Comparison of ENCODE assay signal across 16 mouse cellular contexts in genomic region chr14:77256943-77257342, GRCm38 (mm10).
DNase-seq lines count a peak whose midpoint lies in the region; ATAC-seq and TF ChIP-seq lines count a peak whose summit lies in the region.
"Had no signal": no experiment of that assay in that cellular context is flagged by ENCODE, and none has a peak within 500 bp of the region (broad histone marks: within the 10 kb centered on the region; RNA-seq: fewer than 3 reads in every experiment).

No protein-coding gene starts in this region.

- H3K4me1 ChIP-seq in hindbrain, embryonic 14.5 days (replicated peaks; ENCODE audit: control insufficient read depth, insufficient read depth, low read length), result peaks cover 9% of the 10 kb centered on the region
- no peaks in the 10 kb centered on the region for H3K4me1 ChIP-seq in hindbrain, embryonic 11.5 days (replicated peaks; ENCODE audit: control insufficient read depth, insufficient read depth, low read length)
- H3K4me1 ChIP-seq in cerebellum, adult 2 months (ENCODE audit: control insufficient read depth, insufficient read depth, low read length), result peaks cover 35% of the 10 kb centered on the region
- 0 out of 2 replicates have a peak, but pooled peaks cover 7% of the 10 kb centered on the region for H3K4me1 ChIP-seq in hindbrain, postnatal 0 days (ENCODE audit: insufficient read depth, low read length)

- H3K36me3 ChIP-seq in hindbrain, embryonic 14.5 days (replicated peaks; ENCODE audit: control insufficient read depth, insufficient read depth), result no peaks in the 10 kb centered on the region
- no peaks in the 10 kb centered on the region for H3K36me3 ChIP-seq in hindbrain, embryonic 11.5 days (ENCODE audit: control insufficient read depth, insufficient read depth, low read length)
- H3K36me3 ChIP-seq in hindbrain, postnatal 0 days (ENCODE audit: insufficient read depth, low read length), result no peaks in the 10 kb centered on the region
- H3K36me3 ChIP-seq: intestine, embryonic 15.5 days had no signal

- no peak overlapping the region for H3K4me3 ChIP-seq in hindbrain, embryonic 14.5 days (replicated peaks; ENCODE audit: low read length)
- no peak overlapping the region for H3K4me3 ChIP-seq in hindbrain, embryonic 11.5 days (ENCODE audit: low read depth, low read length)
- no peak overlapping the region for H3K4me3 ChIP-seq in cerebellum, adult 2 months (replicated peaks; ENCODE audit: insufficient read depth, low read depth, low read length)
- H3K4me3 ChIP-seq in hindbrain, postnatal 0 days (ENCODE audit: low read length), result no peak overlapping the region
- H3K4me3 ChIP-seq: heart, adult 2 months; intestine, embryonic 15.5 days had no signal

- H3K27me3 ChIP-seq in hindbrain, embryonic 14.5 days (ENCODE audit: control insufficient read depth, insufficient read depth, low read length), result no peaks in the 10 kb centered on the region
- no peaks in the 10 kb centered on the region for H3K27me3 ChIP-seq in hindbrain, embryonic 11.5 days (ENCODE audit: control insufficient read depth, insufficient read depth, low read length)
- H3K27me3 ChIP-seq in cerebellum, adult 2 months (ENCODE audit: control insufficient read depth, insufficient read depth, low read length), result no peaks in the 10 kb centered on the region
- no peaks in the 10 kb centered on the region for H3K27me3 ChIP-seq in hindbrain, postnatal 0 days (ENCODE audit: insufficient read depth, low read length)
- H3K27me3 ChIP-seq: intestine, embryonic 15.5 days had no signal

- no peak for TF ChIP-seq POLR2A in brain, embryonic 14.5 days (IDR thresholded peaks at IDR 0.05; ENCODE audit: borderline replicate concordance, extremely low read depth, insufficient read depth, insufficient read length, poor library complexity, severe bottlenecking)
- TF ChIP-seq POLR2A in cerebellum, adult 2 months (IDR thresholded peaks at IDR 0.05; ENCODE audit: borderline replicate concordance, insufficient read depth, low read length), result no peak

- peak; percentile 48; the same call in 1 of the 2 replicates for ATAC-seq in hindbrain, embryonic 14.5 days (ENCODE audit: low FRiP score)
- ATAC-seq in hindbrain, embryonic 11.5 days (ENCODE audit: low FRiP score), result no peak
- ATAC-seq in hindbrain, postnatal 0 days, result peak; percentile 80
- ATAC-seq: activated CD4-positive, CD25-positive, alpha-beta regulatory T cell, adult 4 months; intestine, embryonic 15.5 days; midbrain, embryonic 16.5 days had no signal

- DNase-seq in hindbrain, embryonic 14.5 days (ENCODE audit: low spot score), result no peak
- DNase-seq in hindbrain, embryonic 11.5 days (ENCODE audit: low spot score), result no peak
- DNase-seq in brain, embryonic 14.5 days (ENCODE audit: low read depth), result peak; percentile 85
- peak; percentile 77 to 92 for DNase-seq in cerebellum, adult 2 months
- DNase-seq in hindbrain, postnatal 0 days (ENCODE audit: low spot score), result peak; percentile 71
- DNase-seq in frontal cortex, postnatal 14 days (ENCODE audit: low spot score in 2 of 2), result no peak
- no peak for DNase-seq in B cell, adult 2 months
- DNase-seq: heart, adult 2 months; heart, postnatal 14 days; liver; lung, adult 2 months; thymus, adult 18-20 months had no signal

- H3K4me2 ChIP-seq in hindbrain, embryonic 14.5 days (replicated peaks), result no peak overlapping the region
- H3K4me2 ChIP-seq in hindbrain, embryonic 11.5 days (replicated peaks; ENCODE audit: low read depth, low read length), result no peak overlapping the region
- no peak overlapping the region for H3K4me2 ChIP-seq in hindbrain, postnatal 0 days (ENCODE audit: low read depth, low read length)
- H3K4me2 ChIP-seq: intestine, embryonic 15.5 days had no signal

- H3K9ac ChIP-seq in hindbrain, embryonic 14.5 days, result no peak overlapping the region
- H3K9ac ChIP-seq in hindbrain, embryonic 11.5 days (ENCODE audit: low read depth, low read length), result no peak overlapping the region
- H3K9ac ChIP-seq in hindbrain, postnatal 0 days (replicated peaks; ENCODE audit: low read length), result no peak overlapping the region
- H3K9ac ChIP-seq: intestine, embryonic 15.5 days had no signal

- no peaks in the 10 kb centered on the region for H3K9me3 ChIP-seq in hindbrain, embryonic 14.5 days (ENCODE audit: control insufficient read depth, low read length)
- H3K9me3 ChIP-seq in hindbrain, embryonic 11.5 days (ENCODE audit: control insufficient read depth, low read length), result no peaks in the 10 kb centered on the region
- H3K9me3 ChIP-seq in hindbrain, postnatal 0 days (ENCODE audit: low read length), result no peaks in the 10 kb centered on the region
- H3K9me3 ChIP-seq: intestine, embryonic 15.5 days had no signal

- no peak overlapping the region; the same call in 1 of the 2 replicates for H3K27ac ChIP-seq in hindbrain, embryonic 14.5 days
- no peak overlapping the region for H3K27ac ChIP-seq in hindbrain, embryonic 11.5 days (ENCODE audit: low read depth, low read length)
- peak overlapping the region; percentile 51; the same call in 1 of the 2 replicates for H3K27ac ChIP-seq in cerebellum, adult 2 months (ENCODE audit: insufficient read depth, low read length)
- H3K27ac ChIP-seq in hindbrain, postnatal 0 days, result peak overlapping the region; percentile 62; the same call in 1 of the 2 replicates
- H3K27ac ChIP-seq: heart, adult 2 months; intestine, embryonic 15.5 days; kidney, postnatal 0 days had no signal

- WGBS in hindbrain, embryonic 14.5 days, result 60% methylated on average over 2 of the region's 2 CpGs
- 81% methylated on average over 2 of the region's 2 CpGs for WGBS in hindbrain, embryonic 11.5 days
- WGBS in cerebellum, adult 2 months, result 7% methylated on average over 2 of the region's 2 CpGs
- 45% methylated on average over 2 of the region's 2 CpGs for WGBS in hindbrain, postnatal 0 days

- no peak for TF ChIP-seq CTCF in brain, embryonic 14.5 days (IDR thresholded peaks at IDR 0.05; ENCODE audit: borderline replicate concordance, extremely low read depth, insufficient read depth, insufficient read length)
- TF ChIP-seq CTCF in cerebellum, adult 2 months (IDR thresholded peaks at IDR 0.05; ENCODE audit: borderline replicate concordance, insufficient read depth, low read depth, low read length), result no peak
- no peak for TF ChIP-seq CTCF in hindbrain, postnatal 0 days (IDR thresholded peaks at IDR 0.05; ENCODE audit: low read depth)

Comparison
In these comparisons a context has a peak if more than half of its experiments do, and no peak if none do; other contexts are left out.
1. DNase-seq: peak in brain, embryonic 14.5 days (single experiment), cerebellum, adult 2 months (2 of 2) and hindbrain, postnatal 0 days (single experiment); none in hindbrain, embryonic 14.5 days (single experiment), hindbrain, embryonic 11.5 days (single experiment), frontal cortex, postnatal 14 days (0 of 2) and B cell, adult 2 months (0 of 2).
2. H3K27ac ChIP-seq: peak in cerebellum, adult 2 months (single experiment) and hindbrain, postnatal 0 days (single experiment); none in hindbrain, embryonic 14.5 days (single experiment) and hindbrain, embryonic 11.5 days (single experiment).